Mouse (Mus musculus): ENCODE results near the gene Nsmce1.

DNA sequence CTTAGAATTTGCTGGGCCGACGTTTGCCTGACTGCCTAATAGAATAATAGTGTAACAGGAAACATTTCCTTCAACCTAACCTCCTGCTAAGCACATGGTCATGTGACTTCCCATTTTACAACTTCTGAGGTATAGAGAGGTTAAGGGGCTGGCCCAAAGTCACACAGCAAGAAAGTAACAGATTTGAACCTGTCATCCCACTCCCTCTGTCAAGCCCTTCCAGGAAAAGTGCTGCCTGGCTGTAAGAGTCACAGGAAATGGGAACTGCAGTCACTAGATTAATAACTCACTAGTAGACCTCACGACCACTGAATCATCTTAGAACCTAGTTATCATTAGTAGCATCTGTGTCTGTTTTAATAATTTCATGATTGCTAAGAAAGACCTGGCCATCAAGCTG lies 68.3 kb downstream of the Nsmce1 start:
- TF ChIP-seq CTCF (IDR thresholded peaks at IDR 0.05; ENCODE audit: insufficient read depth, low read length) (no peak), POLR2A (IDR thresholded peaks at IDR 0.05; ENCODE audit: borderline replicate concordance, extremely low read depth, low read depth, low read length) (no peak)

Measured in lung, adult 2 months (tissue).